Mouse (Mus musculus): ENCODE results near the gene Klk9.

- TF ChIP-seq CTCF (IDR thresholded peaks at IDR 0.05; ENCODE audit: control insufficient read depth, insufficient read depth, insufficient replicate concordance, low read depth, low read length) (no peak), POLR2A (IDR thresholded peaks at IDR 0.05; ENCODE audit: control insufficient read depth, low read depth, low read length) (no peak)
Observed at GRCm38 (mm10) chr7:43778176-43778970, 13.3 kb upstream of the Klk9 start.

Measured in testis, adult 2 months (tissue).